Mouse (Mus musculus) intestine, postnatal 0 days (tissue): ENCODE data around the gene Ankrd34c. TPM values are rescaled to one million over a fixed set of nuclear protein-coding genes. Genes with fewer than 3 reads are reported as not detected.

ENCODE experiments used
- ATAC-seq: fragments of 200-750 bp; cut with Nextera tagmentation; 2 replicates; pipeline ENCODE4 v1.8.0; 2017; ENCODE audit warnings: mild to moderate bottlenecking, moderate TSS enrichment, moderate library complexity
- H3K27ac ChIP-seq: fragments of 300-500 bp; sonication (generic); 2 replicates; pipeline ENCODE4 v1.5.1; 2014; ENCODE audit warnings: mild to moderate bottlenecking, low read depth, low read length, moderate library complexity
- H3K27me3 ChIP-seq: fragments of 300-500 bp; sonication (generic); replicated peaks from 2 replicates; pipeline ENCODE4 v1.6.1; 2014; ENCODE audit warnings: low read length, mixed read lengths; ENCODE audit not compliant: control insufficient read depth, insufficient read depth
- H3K36me3 ChIP-seq: fragments of 300-500 bp; sonication (generic); 2 replicates; pipeline ENCODE4 v1.6.1; 2014; ENCODE audit warnings: mild to moderate bottlenecking, moderate library complexity; ENCODE audit not compliant: control insufficient read depth, insufficient read depth
- H3K4me1 ChIP-seq: fragments of 300-500 bp; sonication (generic); replicated peaks from 2 replicates; pipeline ENCODE4 v1.6.1; 2014; ENCODE audit warnings: antibody characterized with exemption, low read length, mixed read lengths; ENCODE audit not compliant: control insufficient read depth, insufficient read depth
- H3K4me2 ChIP-seq: fragments of 300-500 bp; sonication (generic); replicated peaks from 2 replicates; pipeline ENCODE4 v1.6.1; 2014; ENCODE audit warnings: low read depth, mild to moderate bottlenecking, moderate library complexity
- H3K4me3 ChIP-seq: fragments of 300-500 bp; sonication (generic); 2 replicates; pipeline ENCODE4 v1.5.1; 2014; ENCODE audit warnings: low read depth, low read length
- H3K9ac ChIP-seq: fragments of 300-500 bp; sonication (generic); 2 replicates; pipeline ENCODE4 v1.6.1; 2014; ENCODE audit warnings: mild to moderate bottlenecking, low read depth, low read length
- H3K9me3 ChIP-seq: fragments of 300-500 bp; sonication (generic); 2 replicates; pipeline ENCODE4 v1.6.1; 2016; ENCODE audit warnings: mixed run types; ENCODE audit not compliant: control insufficient read depth
- CTCF ChIP-seq: sonication (generic); IDR thresholded peaks from 2 replicates; pipeline ENCODE4 v1.5.1; 2016; ENCODE audit warnings: low read depth, mild to moderate bottlenecking, control low read depth, antibody characterized with exemption, moderate library complexity
- WGBS: fragments of 180-500 bp; shearing (Covaris S2); extraction: QIAGEN DNeasy Blood & Tissue Kit; methylation state at CpG from one replicate; pipeline ENCODE4 v1.1.7; 2014; 5-methylcytosine and 5-hydroxymethylcytosine counted together
- polyA plus RNA-seq: library from polyadenylated mRNA; unstranded; fragments of >200 nt; fragmentation: Nextera tagmentation; extraction: Ambion mirVana; gene quantifications from 2 replicates; pipeline ENCODE4 v1.2.1, GENCODE M21; 2015

Gene Ankrd34c
- polyA plus RNA-seq, 1 experiment from 2014 or later = not detected

- peak overlapping the region; percentile 69 for H3K9ac ChIP-seq
- 0 out of 2 replicates have a peak, but pooled peaks cover 2% of the 10 kb centered on the region for H3K4me1 ChIP-seq
- ATAC-seq = peak; percentile 20; the same call in 1 of the 2 replicates
- no peaks in the 10 kb centered on the region for H3K9me3 ChIP-seq
- H3K4me2 ChIP-seq = peak overlapping the region; percentile 91
- peak overlapping the region; percentile 46; the same call in 1 of the 2 replicates for H3K27ac ChIP-seq
- H3K36me3 ChIP-seq = peaks cover 11% of the 10 kb centered on the region
- WGBS = 8% methylated on average over 10 of the region's 10 CpGs
- H3K4me3 ChIP-seq = peak overlapping the region; percentile 60
- no peak for TF ChIP-seq CTCF
- no peaks in the 10 kb centered on the region for H3K27me3 ChIP-seq
These were observed 33.1 kb downstream of the Ankrd34c start for GRCm38 (mm10) chr9:89705197-89705533.

DNA sequence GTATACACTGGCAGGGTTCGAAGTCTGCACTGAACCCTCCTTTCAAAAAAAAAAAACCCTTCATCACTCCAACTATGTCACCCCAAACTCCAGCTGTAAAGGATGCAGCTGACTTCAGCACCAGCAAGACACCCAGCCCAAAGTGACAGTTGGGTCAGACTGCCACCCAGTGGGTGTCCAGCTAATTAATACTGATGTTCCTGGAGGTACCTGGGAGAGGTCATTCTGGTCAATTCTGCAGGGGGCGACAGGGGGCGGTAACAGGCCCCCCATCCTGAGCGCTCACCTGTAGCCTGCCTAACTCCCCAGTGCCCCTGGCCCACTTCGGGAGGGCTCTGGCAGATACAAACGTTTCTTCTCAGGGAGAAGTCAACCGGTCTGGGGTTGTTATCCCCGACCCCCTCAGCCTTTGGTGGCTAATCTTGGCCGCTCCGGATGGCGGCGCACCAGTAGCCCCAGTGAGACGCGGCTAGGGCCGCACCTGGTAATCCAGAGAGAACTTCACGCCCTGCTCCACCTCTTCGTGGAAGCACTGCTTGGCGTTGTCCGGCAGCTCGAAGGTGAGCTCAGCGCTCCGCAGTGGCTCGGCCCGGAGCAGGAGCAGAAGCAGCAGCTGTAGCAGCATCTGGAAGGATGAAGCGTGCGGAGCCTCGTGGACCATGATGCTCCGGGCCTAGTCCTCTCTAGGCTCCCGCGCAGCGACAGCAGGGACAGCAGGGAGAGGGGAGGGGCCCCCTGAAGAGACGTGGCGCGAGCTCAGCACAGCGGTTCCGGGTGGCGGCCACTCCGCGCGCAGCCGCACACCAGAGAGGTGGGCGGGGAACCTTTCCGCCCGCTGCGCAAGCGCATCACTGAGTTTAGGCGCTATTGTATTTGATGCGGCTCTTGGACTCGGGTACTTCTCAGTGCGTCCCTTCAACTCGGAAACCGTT is 33.7 kb downstream of the Ankrd34c start, which contains the start of gene Tmed3:
Tmed3 (minus strand) TSS at position 804 of the 932 bp plus-strand sequence.
- Histone ChIP-seq H3K4me3 (peak within 1 kb of the TSS; percentile 60), H3K4me1 (0 out of 2 replicates have a peak, but pooled peaks cover 2% of the 10 kb centered on the region), H3K27ac (peak within 1 kb of the TSS; percentile 46), H3K9me3 (no peaks in the 10 kb centered on the region), H3K36me3 (peaks cover 17% of the 10 kb centered on the region), H3K27me3 (no peaks in the 10 kb centered on the region), H3K4me2 (peak within 1 kb of the TSS; percentile 91), H3K9ac (peak within 1 kb of the TSS; percentile 69)
- peak; percentile 98 for ATAC-seq
- 2% methylated on average over 51 of the region's 52 CpGs for WGBS
- TF ChIP-seq CTCF = peak; percentile 57

DNA sequence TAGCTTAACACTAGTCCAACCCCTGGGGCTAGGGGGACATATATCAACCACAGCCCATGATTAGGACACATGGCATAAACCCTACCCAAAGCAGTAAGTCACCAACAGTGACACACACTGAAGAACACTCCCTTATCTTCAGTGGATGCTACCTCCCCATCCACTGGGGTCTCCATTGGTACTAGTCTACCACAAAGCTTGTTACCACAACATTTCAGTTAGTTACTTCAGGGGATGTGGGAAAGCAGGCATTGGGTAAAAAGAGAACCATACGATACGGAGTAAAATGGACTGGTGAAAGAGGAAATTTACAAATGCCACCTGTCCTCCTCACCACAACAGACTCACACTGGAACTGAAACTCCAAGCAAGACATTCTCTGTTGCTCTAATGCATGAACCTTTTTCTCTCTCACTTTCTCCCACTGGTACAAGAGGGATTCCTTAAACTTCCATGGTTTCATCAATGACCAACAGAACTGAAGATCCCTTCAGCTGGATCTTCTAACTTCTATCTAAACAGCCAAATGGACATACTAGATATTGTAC is 37.3 kb downstream of the Ankrd34c start:
- Histone ChIP-seq H3K9me3 (no peaks in the 10 kb centered on the region), H3K9ac (no peak overlapping the region), H3K36me3 (peaks cover 28% of the 10 kb centered on the region), H3K27me3 (no peaks in the 10 kb centered on the region), H3K4me1 (0 out of 2 replicates have a peak, but pooled peaks cover 2% of the 10 kb centered on the region), H3K4me2 (no peak overlapping the region), H3K4me3 (no peak overlapping the region), H3K27ac (no peak overlapping the region)
- WGBS = 97% methylated on average over 2 of the region's 2 CpGs
- TF ChIP-seq CTCF = no peak
- no peak for ATAC-seq

GRCm38 (mm10) chr9:89695143-89695542 is 43.1 kb downstream of the Ankrd34c start:
- H3K36me3 ChIP-seq = peaks cover 17% of the 10 kb centered on the region
- ATAC-seq = no peak
- no peak for TF ChIP-seq CTCF
- no peaks in the 10 kb centered on the region for H3K9me3 ChIP-seq
- no peak overlapping the region for H3K9ac ChIP-seq
- H3K4me3 ChIP-seq = no peak overlapping the region
- H3K4me2 ChIP-seq = no peak overlapping the region
- H3K27ac ChIP-seq = no peak overlapping the region
- no peaks in the 10 kb centered on the region for H3K27me3 ChIP-seq
- H3K4me1 ChIP-seq = no peaks in the 10 kb centered on the region
- 92% methylated on average over 1 of the region's 1 CpGs for WGBS

- Histone ChIP-seq H3K4me3 (no peak overlapping the region), H3K4me2 (no peak overlapping the region), H3K27me3 (no peaks in the 10 kb centered on the region), H3K36me3 (peaks cover 3% of the 10 kb centered on the region; the same call in 1 of the 2 replicates), H3K4me1 (no peaks in the 10 kb centered on the region), H3K27ac (no peak overlapping the region), H3K9me3 (no peaks in the 10 kb centered on the region), H3K9ac (no peak overlapping the region)
- no peak for ATAC-seq
- WGBS = 95% methylated on average over 2 of the region's 2 CpGs
- TF ChIP-seq CTCF = no peak
These were observed 44.6 kb downstream of the Ankrd34c start for GRCm38 (mm10) chr9:89693670-89694069.

GRCm38 (mm10) chr9:89689179-89689578 is 49.1 kb downstream of the Ankrd34c start:
- no peak overlapping the region for H3K27ac ChIP-seq
- no peaks in the 10 kb centered on the region for H3K4me1 ChIP-seq
- no peaks in the 10 kb centered on the region for H3K9me3 ChIP-seq
- H3K4me2 ChIP-seq = no peak overlapping the region
- WGBS = 51% methylated on average over 1 of the region's 1 CpGs
- H3K36me3 ChIP-seq = no peaks in the 10 kb centered on the region
- no peak overlapping the region for H3K9ac ChIP-seq
- H3K4me3 ChIP-seq = no peak overlapping the region
- no peak for TF ChIP-seq CTCF
- H3K27me3 ChIP-seq = no peaks in the 10 kb centered on the region
- ATAC-seq = no peak
